Mouse (Mus musculus): Measurements from ENCODE around the gene Slbp. TPM values are rescaled to one million over a fixed set of nuclear protein-coding genes. Genes with fewer than 3 reads are reported as not detected.
A peak's percentile ranks its signal among the peaks of the same experiment; 100 is the strongest.

Slbp gene
- polyA plus RNA-seq, 1 experiment from 2014 or later, result 115 TPM

GRCm38 (mm10) chr5:33657787-33658663 lies 5.7 kb upstream of the Slbp start, which contains the start of the genes Tacc3 and Tmem129:
TSS of gene Tacc3 (plus strand) at chr5:33658128.
TSS of gene Tmem129 (minus strand) at chr5:33658416.
- Histone ChIP-seq H3K4me2 (replicated peaks) (peak within 1 kb of the TSS; percentile 71), H3K9me3 (ENCODE audit: control insufficient read depth, low read length) (no peaks in the 10 kb centered on the region), H3K4me3 (replicated peaks; ENCODE audit: low read length) (peak within 1 kb of the TSS; percentile 53), H3K27ac (peak within 1 kb of the TSS; percentile 96), H3K9ac (peak within 1 kb of the TSS; percentile 67), H3K27me3 (ENCODE audit: control insufficient read depth, insufficient read depth, low read length) (no peaks in the 10 kb centered on the region), H3K4me1 (replicated peaks; ENCODE audit: control insufficient read depth, insufficient read depth, low read length) (peaks cover 16% of the 10 kb centered on the region), H3K36me3 (replicated peaks; ENCODE audit: control insufficient read depth, insufficient read depth) (peaks cover 21% of the 10 kb centered on the region)
- DNase-seq (ENCODE audit: low spot score), result peak; percentile 96
- under 1% methylated on average over 60 of the region's 60 CpGs for WGBS
- ATAC-seq (ENCODE audit: low FRiP score), result peak; percentile 96

DNA sequence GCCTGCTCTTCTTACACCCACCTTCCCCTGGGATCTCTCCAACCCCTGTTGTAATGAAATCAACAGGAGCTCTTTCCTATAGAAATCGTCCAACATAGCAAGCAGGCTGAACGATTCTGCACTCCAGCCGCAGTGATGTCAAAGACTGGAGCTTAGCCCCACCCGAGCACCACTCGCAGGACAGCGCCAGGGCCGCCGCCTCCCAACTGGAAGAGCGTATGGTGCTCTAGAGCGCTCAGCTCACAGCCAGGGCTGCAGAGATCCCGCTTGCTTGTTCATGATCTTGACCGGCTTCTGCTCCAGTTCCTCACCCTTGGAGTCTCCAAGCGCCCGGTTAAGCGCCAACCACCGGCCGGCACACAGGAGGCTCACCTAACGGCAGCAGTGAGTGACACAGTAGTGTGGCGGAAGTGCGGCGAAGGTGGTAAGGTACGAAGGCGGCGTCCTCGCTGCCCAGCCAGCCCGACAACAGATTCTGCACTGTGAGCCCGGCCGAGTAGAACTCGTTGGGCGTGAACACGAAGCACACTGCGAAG lies 4.9 kb upstream of the Slbp start:
- peaks cover 19% of the 10 kb centered on the region for H3K4me1 ChIP-seq (replicated peaks; ENCODE audit: control insufficient read depth, insufficient read depth, low read length)
- ATAC-seq (ENCODE audit: low FRiP score) (peak; percentile 19; the same call in 1 of the 2 replicates), DNase-seq (ENCODE audit: low spot score) (no peak)
- WGBS, result 0% methylated on average over 32 of the region's 32 CpGs
- peak overlapping the region; percentile 53 for H3K4me3 ChIP-seq (replicated peaks; ENCODE audit: low read length)
- no peaks in the 10 kb centered on the region for H3K27me3 ChIP-seq (ENCODE audit: control insufficient read depth, insufficient read depth, low read length)
- H3K4me2 ChIP-seq (replicated peaks), result peak overlapping the region; percentile 71
- H3K36me3 ChIP-seq (replicated peaks; ENCODE audit: control insufficient read depth, insufficient read depth), result peaks cover 21% of the 10 kb centered on the region
- no peaks in the 10 kb centered on the region for H3K9me3 ChIP-seq (ENCODE audit: control insufficient read depth, low read length)
- peak overlapping the region; percentile 67 for H3K9ac ChIP-seq
- H3K27ac ChIP-seq, result peak overlapping the region; percentile 96

DNA sequence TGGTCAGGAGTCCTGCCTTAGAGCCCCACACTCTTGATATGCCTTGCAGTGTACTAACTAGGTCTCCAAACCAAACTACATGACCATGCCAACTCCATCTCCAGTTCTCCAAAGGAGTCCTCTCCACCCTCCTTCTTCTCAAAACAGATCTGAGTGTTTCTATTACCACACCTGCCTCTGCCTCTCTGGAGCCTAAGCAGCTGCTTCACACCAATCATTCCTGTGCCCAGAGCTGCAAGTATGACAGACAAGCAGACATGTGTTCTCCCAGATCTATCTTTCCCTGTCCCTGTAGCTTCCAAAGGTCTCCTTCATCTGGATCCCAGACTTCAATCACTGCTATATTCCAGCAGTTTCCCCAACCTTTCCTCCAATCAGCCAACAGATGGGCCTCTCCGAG lies 4.4 kb upstream of the Slbp start:
- Histone ChIP-seq H3K27me3 (ENCODE audit: control insufficient read depth, insufficient read depth, low read length) (no peaks in the 10 kb centered on the region), H3K9ac (peak overlapping the region; percentile 67), H3K27ac (no peak overlapping the region; the same call in 1 of the 2 replicates), H3K4me1 (replicated peaks; ENCODE audit: control insufficient read depth, insufficient read depth, low read length) (peaks cover 19% of the 10 kb centered on the region), H3K4me3 (replicated peaks; ENCODE audit: low read length) (peak overlapping the region; percentile 53), H3K36me3 (replicated peaks; ENCODE audit: control insufficient read depth, insufficient read depth) (peaks cover 21% of the 10 kb centered on the region), H3K4me2 (replicated peaks) (peak overlapping the region; percentile 71), H3K9me3 (ENCODE audit: control insufficient read depth, low read length) (no peaks in the 10 kb centered on the region)
- no peak for ATAC-seq (ENCODE audit: low FRiP score)
- 29% methylated on average over 1 of the region's 1 CpGs for WGBS
- DNase-seq (ENCODE audit: low spot score), result no peak

DNA sequence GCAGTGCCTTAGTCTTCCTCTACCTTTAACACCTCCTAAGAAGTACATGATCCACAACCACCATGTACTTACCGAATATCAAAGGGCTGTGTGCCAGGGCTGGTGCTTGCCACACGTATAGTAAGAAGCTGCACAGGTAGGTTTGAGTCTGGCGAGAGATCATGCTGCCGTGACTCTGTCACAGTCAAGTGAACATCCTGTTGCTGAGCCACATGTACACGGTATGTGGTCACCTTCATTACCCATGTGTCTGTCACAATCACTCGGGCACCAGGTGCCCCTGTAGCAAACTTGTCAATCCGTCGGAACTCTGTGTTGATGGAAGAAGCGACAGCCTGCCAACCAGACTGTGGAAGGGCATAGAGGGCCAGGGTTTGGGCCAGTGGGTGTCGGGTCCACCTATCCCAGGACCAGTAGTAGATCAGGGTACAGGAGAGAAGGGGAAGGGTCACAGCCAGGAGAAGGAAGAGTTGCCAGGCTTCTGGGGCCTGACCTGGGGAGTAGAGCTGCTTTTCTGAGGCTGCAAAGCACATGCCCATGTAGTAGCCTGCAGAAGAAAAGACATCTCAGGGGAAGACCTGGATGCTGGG lies 3.0 kb upstream of the Slbp start:
- Histone ChIP-seq H3K36me3 (replicated peaks; ENCODE audit: control insufficient read depth, insufficient read depth) (peaks cover 21% of the 10 kb centered on the region), H3K4me3 (replicated peaks; ENCODE audit: low read length) (no peak overlapping the region), H3K4me1 (replicated peaks; ENCODE audit: control insufficient read depth, insufficient read depth, low read length) (peaks cover 30% of the 10 kb centered on the region), H3K27ac (no peak overlapping the region), H3K27me3 (ENCODE audit: control insufficient read depth, insufficient read depth, low read length) (no peaks in the 10 kb centered on the region), H3K4me2 (replicated peaks) (no peak overlapping the region), H3K9me3 (ENCODE audit: control insufficient read depth, low read length) (no peaks in the 10 kb centered on the region), H3K9ac (no peak overlapping the region)
- 93% methylated on average over 10 of the region's 10 CpGs for WGBS
- ATAC-seq (ENCODE audit: low FRiP score), result no peak
- no peak for DNase-seq (ENCODE audit: low spot score)

DNA sequence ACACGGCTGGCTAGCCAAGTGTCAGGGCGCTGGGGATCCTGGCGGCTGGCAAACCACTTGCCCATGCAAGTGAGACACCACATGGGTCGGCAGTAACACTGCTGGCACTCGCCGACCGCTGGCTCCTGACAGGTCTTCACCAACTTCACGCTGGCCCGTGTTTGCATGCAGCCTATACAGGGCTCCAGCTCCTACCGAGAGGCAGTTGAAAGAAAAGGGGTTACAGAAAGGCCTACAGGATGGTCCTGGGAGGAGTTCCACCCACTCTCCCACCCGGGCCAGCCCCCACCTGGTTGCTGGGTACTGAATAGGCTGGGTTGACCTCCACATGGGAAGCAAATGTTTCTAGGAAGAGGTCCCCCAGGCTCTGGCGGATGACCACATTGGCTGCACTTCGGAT lies 2.0 kb upstream of the Slbp start:
- Histone ChIP-seq H3K9me3 (ENCODE audit: control insufficient read depth, low read length) (no peaks in the 10 kb centered on the region), H3K9ac (no peak overlapping the region), H3K36me3 (replicated peaks; ENCODE audit: control insufficient read depth, insufficient read depth) (peaks cover 25% of the 10 kb centered on the region), H3K4me3 (replicated peaks; ENCODE audit: low read length) (no peak overlapping the region), H3K4me2 (replicated peaks) (no peak overlapping the region), H3K4me1 (replicated peaks; ENCODE audit: control insufficient read depth, insufficient read depth, low read length) (peaks cover 35% of the 10 kb centered on the region), H3K27me3 (ENCODE audit: control insufficient read depth, insufficient read depth, low read length) (no peaks in the 10 kb centered on the region), H3K27ac (no peak overlapping the region)
- DNase-seq (ENCODE audit: low spot score) (no peak), ATAC-seq (ENCODE audit: low FRiP score) (no peak)
- 93% methylated on average over 13 of the region's 13 CpGs for WGBS

- no peaks in the 10 kb centered on the region for H3K27me3 ChIP-seq (ENCODE audit: control insufficient read depth, insufficient read depth, low read length)
- H3K36me3 ChIP-seq (replicated peaks; ENCODE audit: control insufficient read depth, insufficient read depth), result peaks cover 40% of the 10 kb centered on the region
- DNase-seq (ENCODE audit: low spot score), result no peak
- no peak; the same call in 1 of the 2 replicates for ATAC-seq (ENCODE audit: low FRiP score)
- H3K4me1 ChIP-seq (replicated peaks; ENCODE audit: control insufficient read depth, insufficient read depth, low read length), result peaks cover 30% of the 10 kb centered on the region
- H3K9me3 ChIP-seq (ENCODE audit: control insufficient read depth, low read length), result no peaks in the 10 kb centered on the region
- peak overlapping the region; percentile 98; the same call in 1 of the 2 replicates for H3K27ac ChIP-seq
- peak overlapping the region; percentile 67 for H3K4me3 ChIP-seq (replicated peaks; ENCODE audit: low read length)
- peak overlapping the region; percentile 79 for H3K4me2 ChIP-seq (replicated peaks)
- H3K9ac ChIP-seq, result peak overlapping the region; percentile 72; the same call in 1 of the 2 replicates
- WGBS, result 4% methylated on average over 9 of the region's 9 CpGs
These were observed 404 bp upstream of the Slbp start for GRCm38 (mm10) chr5:33652783-33653173.

DNA sequence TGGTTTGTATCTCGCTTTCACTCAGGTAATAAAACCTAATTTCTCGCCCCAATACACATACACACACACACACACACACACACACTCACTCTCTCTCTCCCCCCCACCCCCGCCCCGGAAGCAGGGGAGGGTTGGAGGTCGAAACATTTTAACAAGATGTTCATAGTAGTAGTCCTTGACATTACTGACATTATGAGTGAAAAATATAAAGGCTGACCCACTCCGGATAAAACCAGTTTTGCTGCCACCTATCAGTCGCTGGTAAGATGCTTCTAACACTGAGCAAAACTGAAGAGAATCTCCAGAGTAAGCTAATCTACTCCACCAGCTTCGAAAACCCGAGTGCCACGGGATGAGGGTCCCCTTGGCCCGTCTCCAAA lies 843 bp downstream of the Slbp start:
- no peaks in the 10 kb centered on the region for H3K27me3 ChIP-seq (ENCODE audit: control insufficient read depth, insufficient read depth, low read length)
- WGBS, result 1% methylated on average over 11 of the region's 11 CpGs
- H3K4me3 ChIP-seq (replicated peaks; ENCODE audit: low read length), result peak overlapping the region; percentile 67
- H3K4me2 ChIP-seq (replicated peaks), result peak overlapping the region; percentile 79
- H3K9me3 ChIP-seq (ENCODE audit: control insufficient read depth, low read length), result no peaks in the 10 kb centered on the region
- no peak for ATAC-seq (ENCODE audit: low FRiP score)
- peaks cover 23% of the 10 kb centered on the region for H3K4me1 ChIP-seq (replicated peaks; ENCODE audit: control insufficient read depth, insufficient read depth, low read length)
- H3K36me3 ChIP-seq (replicated peaks; ENCODE audit: control insufficient read depth, insufficient read depth), result peaks cover 53% of the 10 kb centered on the region
- DNase-seq (ENCODE audit: low spot score), result no peak
- H3K27ac ChIP-seq, result peak overlapping the region; percentile 98
- peak overlapping the region; percentile 72 for H3K9ac ChIP-seq

- 16% methylated on average over 2 of the region's 2 CpGs for WGBS
- Histone ChIP-seq H3K9me3 (ENCODE audit: control insufficient read depth, low read length) (no peaks in the 10 kb centered on the region), H3K27me3 (ENCODE audit: control insufficient read depth, insufficient read depth, low read length) (no peaks in the 10 kb centered on the region), H3K4me2 (replicated peaks) (peak overlapping the region; percentile 79), H3K9ac (peak overlapping the region; percentile 72), H3K4me1 (replicated peaks; ENCODE audit: control insufficient read depth, insufficient read depth, low read length) (peaks cover 19% of the 10 kb centered on the region), H3K36me3 (replicated peaks; ENCODE audit: control insufficient read depth, insufficient read depth) (peaks cover 58% of the 10 kb centered on the region), H3K27ac (peak overlapping the region; percentile 98), H3K4me3 (replicated peaks; ENCODE audit: low read length) (peak overlapping the region; percentile 67)
- no peak for DNase-seq (ENCODE audit: low spot score)
- no peak for ATAC-seq (ENCODE audit: low FRiP score)
These were observed 1.4 kb downstream of the Slbp start for GRCm38 (mm10) chr5:33651017-33651416.

DNA sequence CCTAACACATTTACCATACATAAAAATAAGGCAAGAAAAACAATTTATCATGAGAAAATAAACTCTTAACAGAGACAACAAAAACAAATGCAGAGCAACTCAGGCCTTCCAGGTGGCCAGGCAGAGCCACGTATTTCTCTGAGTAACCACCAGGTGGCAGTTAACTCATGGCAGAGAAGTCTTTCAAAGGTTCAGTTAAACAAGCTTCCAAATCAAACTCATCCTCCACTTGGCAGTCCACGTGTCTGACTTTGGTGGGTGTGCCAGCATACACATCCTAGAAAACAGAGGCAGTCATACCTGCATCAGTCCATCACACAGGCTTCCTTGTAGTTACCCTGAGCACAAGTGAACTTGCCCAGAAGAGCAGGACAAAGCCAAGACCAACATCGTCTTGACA lies 11.7 kb downstream of the Slbp start:
- no peaks in the 10 kb centered on the region for H3K4me1 ChIP-seq (replicated peaks; ENCODE audit: control insufficient read depth, insufficient read depth, low read length)
- 41% methylated on average over 3 of the region's 3 CpGs for WGBS
- H3K4me3 ChIP-seq (replicated peaks; ENCODE audit: low read length), result no peak overlapping the region
- no peaks in the 10 kb centered on the region for H3K27me3 ChIP-seq (ENCODE audit: control insufficient read depth, insufficient read depth, low read length)
- no peaks in the 10 kb centered on the region for H3K9me3 ChIP-seq (ENCODE audit: control insufficient read depth, low read length)
- H3K36me3 ChIP-seq (replicated peaks; ENCODE audit: control insufficient read depth, insufficient read depth), result peaks cover 61% of the 10 kb centered on the region
- H3K4me2 ChIP-seq (replicated peaks), result no peak overlapping the region
- H3K27ac ChIP-seq, result no peak overlapping the region
- DNase-seq (ENCODE audit: low spot score) (peak; percentile 68), ATAC-seq (ENCODE audit: low FRiP score) (no peak)
- H3K9ac ChIP-seq, result no peak overlapping the region

Data from hindbrain, embryonic 14.5 days (tissue).